Mouse (Mus musculus): ENCODE data around the gene Spast. TPM values are rescaled to one million over a fixed set of nuclear protein-coding genes. Genes with fewer than 3 reads are reported as not detected.

The Spast gene
- polyA plus RNA-seq, 1 experiment from 2014 or later, result 11.6 TPM

GRCm38 (mm10) chr17:74304060-74304459, 34.7 kb upstream of the Spast start:
- 82% methylated on average over 4 of the region's 4 CpGs for WGBS

GRCm38 (mm10) chr17:74305616-74306015, 33.2 kb upstream of the Spast start:
- Histone ChIP-seq H3K27ac (replicated peaks) (no peak overlapping the region), H3K36me3 (ENCODE audit: control insufficient read depth, insufficient read depth, low read length) (peaks cover 4% of the 10 kb centered on the region; the same call in 1 of the 2 replicates), H3K27me3 (ENCODE audit: control insufficient read depth, insufficient read depth, low read length) (no peaks in the 10 kb centered on the region), H3K9ac (ENCODE audit: low read length) (no peak overlapping the region), H3K4me3 (ENCODE audit: low read depth, low read length) (no peak overlapping the region), H3K4me2 (replicated peaks; ENCODE audit: low read depth) (no peak overlapping the region), H3K9me3 (ENCODE audit: control insufficient read depth, low read length) (no peaks in the 10 kb centered on the region), H3K4me1 (replicated peaks; ENCODE audit: control insufficient read depth, insufficient read depth) (no peaks in the 10 kb centered on the region)
- ATAC-seq (ENCODE audit: low FRiP score, low TSS enrichment), result no peak
- DNase-seq (ENCODE audit: low spot score), result no peak
- TF ChIP-seq CTCF (IDR thresholded peaks at IDR 0.05; ENCODE audit: low read depth) (no peak), EP300 (optimal IDR thresholded peaks at IDR 0.05) (no peak)
- 91% methylated on average over 4 of the region's 4 CpGs for WGBS

More at GRCm38 (mm10) chr17:74304060-74304459, 34.7 kb upstream of the Spast start:
- DNase-seq (ENCODE audit: low spot score) (no peak), ATAC-seq (ENCODE audit: low FRiP score, low TSS enrichment) (no peak)
- H3K9me3 ChIP-seq (ENCODE audit: control insufficient read depth, low read length), result no peaks in the 10 kb centered on the region
- no peaks in the 10 kb centered on the region for H3K27me3 ChIP-seq (ENCODE audit: control insufficient read depth, insufficient read depth, low read length)
- H3K36me3 ChIP-seq (ENCODE audit: control insufficient read depth, insufficient read depth, low read length), result peaks cover 4% of the 10 kb centered on the region; the same call in 1 of the 2 replicates
- TF ChIP-seq CTCF (IDR thresholded peaks at IDR 0.05; ENCODE audit: low read depth), result no peak
- no peak for TF ChIP-seq EP300 (optimal IDR thresholded peaks at IDR 0.05)
- no peak overlapping the region for H3K27ac ChIP-seq (replicated peaks)
- no peak overlapping the region for H3K9ac ChIP-seq (ENCODE audit: low read length)
- no peaks in the 10 kb centered on the region for H3K4me1 ChIP-seq (replicated peaks; ENCODE audit: control insufficient read depth, insufficient read depth)
- H3K4me3 ChIP-seq (ENCODE audit: low read depth, low read length), result no peak overlapping the region
- no peak overlapping the region for H3K4me2 ChIP-seq (replicated peaks; ENCODE audit: low read depth)

DNA sequence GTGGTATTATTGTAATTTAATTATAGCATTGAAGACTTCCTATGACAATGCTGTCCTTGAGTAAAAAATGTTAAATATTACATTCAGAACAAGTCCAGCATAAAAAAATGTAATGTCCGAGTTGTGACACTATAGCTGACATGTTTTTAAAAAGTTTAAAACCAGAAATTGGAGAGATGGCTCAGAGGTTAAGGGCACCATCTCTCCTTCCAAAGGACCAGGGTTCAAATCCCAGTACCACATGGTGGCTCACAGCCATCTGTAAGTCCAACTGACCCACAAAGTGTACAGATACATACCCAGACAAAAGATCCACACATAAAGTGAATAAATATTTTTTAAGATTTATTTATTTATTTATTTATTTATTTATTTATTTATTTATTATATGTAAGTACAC, 32.8 kb upstream of the Spast start:
- DNase-seq (ENCODE audit: low spot score) (no peak), ATAC-seq (ENCODE audit: low FRiP score, low TSS enrichment) (no peak)
- 95% methylated on average over 1 of the region's 1 CpGs for WGBS
- H3K9me3 ChIP-seq (ENCODE audit: control insufficient read depth, low read length), result no peaks in the 10 kb centered on the region
- H3K36me3 ChIP-seq (ENCODE audit: control insufficient read depth, insufficient read depth, low read length), result peaks cover 4% of the 10 kb centered on the region; the same call in 1 of the 2 replicates
- H3K4me1 ChIP-seq (replicated peaks; ENCODE audit: control insufficient read depth, insufficient read depth), result no peaks in the 10 kb centered on the region
- H3K9ac ChIP-seq (ENCODE audit: low read length), result no peak overlapping the region
- no peak overlapping the region for H3K4me3 ChIP-seq (ENCODE audit: low read depth, low read length)
- no peak overlapping the region for H3K4me2 ChIP-seq (replicated peaks; ENCODE audit: low read depth)
- TF ChIP-seq EP300 (optimal IDR thresholded peaks at IDR 0.05), result no peak
- no peak for TF ChIP-seq CTCF (IDR thresholded peaks at IDR 0.05; ENCODE audit: low read depth)
- no peaks in the 10 kb centered on the region for H3K27me3 ChIP-seq (ENCODE audit: control insufficient read depth, insufficient read depth, low read length)
- no peak overlapping the region for H3K27ac ChIP-seq (replicated peaks)

GRCm38 (mm10) chr17:74315445-74316308, 23.1 kb upstream of the Spast start:
- Histone ChIP-seq H3K4me3 (ENCODE audit: low read depth, low read length) (peak overlapping the region; percentile 76), H3K9me3 (ENCODE audit: control insufficient read depth, low read length) (no peaks in the 10 kb centered on the region), H3K27me3 (ENCODE audit: control insufficient read depth, insufficient read depth, low read length) (no peaks in the 10 kb centered on the region), H3K36me3 (ENCODE audit: control insufficient read depth, insufficient read depth, low read length) (no peaks in the 10 kb centered on the region), H3K4me1 (replicated peaks; ENCODE audit: control insufficient read depth, insufficient read depth) (no peaks in the 10 kb centered on the region), H3K4me2 (replicated peaks; ENCODE audit: low read depth) (peak overlapping the region; percentile 82), H3K9ac (ENCODE audit: low read length) (peak overlapping the region; percentile 78), H3K27ac (replicated peaks) (peak overlapping the region; percentile 85)
- under 1% methylated on average over 45 of the region's 45 CpGs for WGBS
- no peak for ATAC-seq (ENCODE audit: low FRiP score, low TSS enrichment)
- TF ChIP-seq EP300 (optimal IDR thresholded peaks at IDR 0.05), result no peak
- no peak for TF ChIP-seq CTCF (IDR thresholded peaks at IDR 0.05; ENCODE audit: low read depth)
- DNase-seq (ENCODE audit: low spot score), result no peak

- H3K36me3 ChIP-seq (ENCODE audit: control insufficient read depth, insufficient read depth, low read length), result no peaks in the 10 kb centered on the region
- H3K4me1 ChIP-seq (replicated peaks; ENCODE audit: control insufficient read depth, insufficient read depth), result no peaks in the 10 kb centered on the region
- H3K4me2 ChIP-seq (replicated peaks; ENCODE audit: low read depth), result peak overlapping the region; percentile 82
- TF ChIP-seq EP300 (optimal IDR thresholded peaks at IDR 0.05), result no peak
- no peak; the same call in 1 of the 2 replicates for TF ChIP-seq CTCF (IDR thresholded peaks at IDR 0.05; ENCODE audit: low read depth)
- ATAC-seq (ENCODE audit: low FRiP score, low TSS enrichment) (peak; percentile 96), DNase-seq (ENCODE audit: low spot score) (peak; percentile 91)
- H3K4me3 ChIP-seq (ENCODE audit: low read depth, low read length), result peak overlapping the region; percentile 76
- no peaks in the 10 kb centered on the region for H3K9me3 ChIP-seq (ENCODE audit: control insufficient read depth, low read length)
- H3K27ac ChIP-seq (replicated peaks), result peak overlapping the region; percentile 85
- peak overlapping the region; percentile 78 for H3K9ac ChIP-seq (ENCODE audit: low read length)
- no peaks in the 10 kb centered on the region for H3K27me3 ChIP-seq (ENCODE audit: control insufficient read depth, insufficient read depth, low read length)
- under 1% methylated on average over 46 of the region's 48 CpGs for WGBS
Observed at GRCm38 (mm10) chr17:74316309-74316863, 22.4 kb upstream of the Spast start.

- peak; percentile 32 for TF ChIP-seq CTCF (IDR thresholded peaks at IDR 0.05; ENCODE audit: low read depth)
- no peak for TF ChIP-seq EP300 (optimal IDR thresholded peaks at IDR 0.05)
- ATAC-seq (ENCODE audit: low FRiP score, low TSS enrichment) (no peak), DNase-seq (ENCODE audit: low spot score) (no peak)
- Histone ChIP-seq H3K4me2 (replicated peaks; ENCODE audit: low read depth) (no peak overlapping the region), H3K4me3 (ENCODE audit: low read depth, low read length) (no peak overlapping the region), H3K27me3 (ENCODE audit: control insufficient read depth, insufficient read depth, low read length) (no peaks in the 10 kb centered on the region), H3K4me1 (replicated peaks; ENCODE audit: control insufficient read depth, insufficient read depth) (no peaks in the 10 kb centered on the region), H3K36me3 (ENCODE audit: control insufficient read depth, insufficient read depth, low read length) (no peaks in the 10 kb centered on the region), H3K9ac (ENCODE audit: low read length) (no peak overlapping the region), H3K9me3 (ENCODE audit: control insufficient read depth, low read length) (no peaks in the 10 kb centered on the region), H3K27ac (replicated peaks) (no peak overlapping the region)
- 93% methylated on average over 6 of the region's 6 CpGs for WGBS
Observed at GRCm38 (mm10) chr17:74318721-74319120, 20.1 kb upstream of the Spast start.

Data from stomach, postnatal 0 days (tissue).